Comparison of ENCODE assay signal across 27 mouse cellular contexts in genomic region chr12:117528509-117529145, GRCm38 (mm10). TPM values are rescaled to one million over a fixed set of nuclear protein-coding genes. Genes with fewer than 3 reads are reported as not detected.
DNase-seq lines count a peak whose midpoint lies in the region; ATAC-seq and TF ChIP-seq lines count a peak whose summit lies in the region.
"Had no signal": no experiment of that assay in that cellular context is flagged by ENCODE, and none has a peak within 500 bp of the region (broad histone marks: within the 10 kb centered on the region; RNA-seq: fewer than 3 reads in every experiment).

No protein-coding gene starts in this region.

- peaks cover 12% of the 10 kb centered on the region for H3K27me3 ChIP-seq in neural tube, embryonic 12.5 days (replicated peaks)
- H3K27me3 ChIP-seq in neural tube, embryonic 15.5 days (replicated peaks) = peaks cover 11% of the 10 kb centered on the region
- H3K27me3 ChIP-seq in intestine, embryonic 16.5 days (replicated peaks; ENCODE audit: control insufficient read depth, insufficient read depth, low read length) = peaks cover 4% of the 10 kb centered on the region; the same call in 1 of the 2 replicates

- H3K9me3 ChIP-seq in neural tube, embryonic 12.5 days = no peaks in the 10 kb centered on the region
- H3K9me3 ChIP-seq in neural tube, embryonic 15.5 days (replicated peaks) = no peaks in the 10 kb centered on the region
- H3K9me3 ChIP-seq in intestine, embryonic 16.5 days (ENCODE audit: control insufficient read depth, low read length) = no peaks in the 10 kb centered on the region
- H3K9me3 ChIP-seq: forebrain, embryonic 12.5 days; heart, embryonic 13.5 days; hindbrain, embryonic 15.5 days; limb, embryonic 12.5 days; liver, embryonic 15.5 days; midbrain, embryonic 10.5 days had no signal

- H3K27ac ChIP-seq in layer of hippocampus, adult 2 months = peak overlapping the region; percentile 73
- no peak overlapping the region for H3K27ac ChIP-seq in neural tube, embryonic 12.5 days
- H3K27ac ChIP-seq in neural tube, embryonic 15.5 days (replicated peaks) = no peak overlapping the region
- peak overlapping the region; percentile 80 for H3K27ac ChIP-seq in cortical plate, adult 2 months (ENCODE audit: insufficient read depth, low read length)
- no peak overlapping the region for H3K27ac ChIP-seq in intestine, embryonic 16.5 days (ENCODE audit: low read length)
- H3K27ac ChIP-seq: forebrain, embryonic 12.5 days; heart, adult 2 months; heart, embryonic 13.5 days; hindbrain, embryonic 15.5 days; limb, embryonic 12.5 days; liver, embryonic 15.5 days; midbrain, embryonic 10.5 days had no signal

- no peaks in the 10 kb centered on the region for H3K36me3 ChIP-seq in neural tube, embryonic 12.5 days
- H3K36me3 ChIP-seq in neural tube, embryonic 15.5 days = no peaks in the 10 kb centered on the region
- H3K36me3 ChIP-seq in intestine, embryonic 16.5 days (ENCODE audit: control insufficient read depth, insufficient read depth, low read length) = no peaks in the 10 kb centered on the region
- H3K36me3 ChIP-seq: forebrain, embryonic 12.5 days; heart, embryonic 13.5 days; hindbrain, embryonic 15.5 days; limb, embryonic 12.5 days; liver, embryonic 15.5 days; midbrain, embryonic 10.5 days had no signal

- H3K4me2 ChIP-seq in neural tube, embryonic 12.5 days (replicated peaks) = no peak overlapping the region
- H3K4me2 ChIP-seq in neural tube, embryonic 15.5 days = no peak overlapping the region
- no peak overlapping the region for H3K4me2 ChIP-seq in intestine, embryonic 16.5 days (ENCODE audit: low read depth, low read length)
- H3K4me2 ChIP-seq: forebrain, embryonic 12.5 days; heart, embryonic 13.5 days; hindbrain, embryonic 15.5 days; limb, embryonic 12.5 days; liver, embryonic 15.5 days; lung, embryonic 14.5 days had no signal

- H3K9ac ChIP-seq in neural tube, embryonic 12.5 days = no peak overlapping the region
- H3K9ac ChIP-seq in neural tube, embryonic 15.5 days (replicated peaks) = no peak overlapping the region
- H3K9ac ChIP-seq in intestine, embryonic 16.5 days (ENCODE audit: low read depth, low read length) = no peak overlapping the region
- H3K9ac ChIP-seq: forebrain, embryonic 12.5 days; heart, embryonic 13.5 days; hindbrain, embryonic 15.5 days; limb, embryonic 12.5 days; liver, embryonic 15.5 days; lung, embryonic 14.5 days had no signal

- H3K4me3 ChIP-seq in layer of hippocampus, adult 2 months = no peak overlapping the region
- H3K4me3 ChIP-seq in neural tube, embryonic 12.5 days = no peak overlapping the region
- H3K4me3 ChIP-seq in neural tube, embryonic 15.5 days (replicated peaks) = no peak overlapping the region
- H3K4me3 ChIP-seq in cortical plate, adult 2 months (ENCODE audit: insufficient read depth, low read length) = no peak overlapping the region
- no peak overlapping the region for H3K4me3 ChIP-seq in intestine, embryonic 16.5 days (ENCODE audit: low read length)
- H3K4me3 ChIP-seq: erythroblast, embryonic 14.5 days; forebrain, embryonic 12.5 days; heart, adult 2 months; heart, embryonic 13.5 days; hindbrain, embryonic 15.5 days; limb, embryonic 12.5 days; liver, embryonic 15.5 days; midbrain, embryonic 10.5 days had no signal

- H3K4me1 ChIP-seq in neural tube, embryonic 12.5 days = peaks cover 5% of the 10 kb centered on the region
- peaks cover 10% of the 10 kb centered on the region for H3K4me1 ChIP-seq in neural tube, embryonic 15.5 days
- H3K4me1 ChIP-seq in cortical plate, adult 2 months (ENCODE audit: control insufficient read depth, insufficient read depth, low read length) = peaks cover 9% of the 10 kb centered on the region
- no peaks in the 10 kb centered on the region for H3K4me1 ChIP-seq in intestine, embryonic 16.5 days (ENCODE audit: control insufficient read depth, insufficient read depth, low read length)

- 0 out of 2 replicates have a peak, but pooled peaks have one; percentile 33 for ATAC-seq in neural tube, embryonic 12.5 days (ENCODE audit: low FRiP score, low read depth)
- no peak for ATAC-seq in neural tube, embryonic 15.5 days (ENCODE audit: low FRiP score)
- no peak for ATAC-seq in intestine, embryonic 16.5 days
- ATAC-seq: midbrain, embryonic 16.5 days had no signal

- no peak for TF ChIP-seq CTCF in layer of hippocampus, adult 2 months (conservative IDR thresholded peaks at IDR 0.05)
- no peak for TF ChIP-seq CTCF in cortical plate, adult 2 months (IDR thresholded peaks at IDR 0.05; ENCODE audit: extremely low read depth, insufficient read depth, low read length)

- no peak for TF ChIP-seq POLR2A in cortical plate, adult 2 months (IDR thresholded peaks at IDR 0.05; ENCODE audit: extremely low read depth, insufficient read depth, low read length)

- peak in 1 of 2 experiments; percentile 30 for DNase-seq in layer of hippocampus, adult 2 months (ENCODE audit: low spot score in 2 of 2)
- no peak for DNase-seq in layer of hippocampus, postnatal 25 days (ENCODE audit: extremely low spot score in 1 of 2, low spot score in 1 of 2)
- peak; percentile 21 for DNase-seq in right cerebral cortex, postnatal 25 days
- DNase-seq: adrenal gland, postnatal 25 days; B cell, adult 2 months; cerebellum, adult 18-20 months; heart, adult 2 months; heart, postnatal 10 days; kidney, adult 2 months; kidney, postnatal 36 days; lung, embryonic 14.5 days; lung, postnatal 14 days; spleen, adult 18-20 months; thymus, adult 18-20 months; thymus, postnatal 25 days had no signal

- WGBS in neural tube, embryonic 12.5 days = 76% methylated on average over 4 of the region's 4 CpGs
- WGBS in neural tube, embryonic 15.5 days = 65% methylated on average over 4 of the region's 4 CpGs
- 78% methylated on average over 4 of the region's 4 CpGs for WGBS in intestine, embryonic 16.5 days

RNA-seq across cellular contexts. Expression of gene Rapgef5, which starts 12.3 kb away (rescaled TPM):
- 100 to 1,000 TPM; 202 to 211 TPM for total RNA-seq in layer of hippocampus, adult 2 months (2021)
- 100 to 1,000 TPM; 167 to 174 TPM for total RNA-seq in layer of hippocampus, postnatal 25 days (2021)
- polyA plus RNA-seq in neural tube, embryonic 12.5 days (2016; fragmentation: Nextera tagmentation; extraction: Ambion mirVana) = 35.8 and 37.3 TPM in 2 replicates
- polyA plus RNA-seq in neural tube, embryonic 15.5 days (2015; fragmentation: Nextera tagmentation; extraction: Ambion mirVana) = 26.5 and 31.7 TPM in 2 replicates
- 61.7 and 74.1 TPM in 2 replicates for polyA plus RNA-seq in cortical plate, adult 2 months (2012; rRNA removed)
- polyA plus RNA-seq in intestine, embryonic 16.5 days (2015; fragmentation: Nextera tagmentation; extraction: Ambion mirVana) = 5.2 and 6.9 TPM in 2 replicates

Comparison
In these comparisons a context has a peak if more than half of its experiments do, and no peak if none do; other contexts are left out.
1. H3K27ac ChIP-seq: peak in layer of hippocampus, adult 2 months (single experiment) and cortical plate, adult 2 months (single experiment); none in neural tube, embryonic 12.5 days (single experiment), neural tube, embryonic 15.5 days (single experiment) and intestine, embryonic 16.5 days (single experiment).